Mouse (Mus musculus): Measurements from ENCODE around the gene Bsx.

Gene Bsx

DNA sequence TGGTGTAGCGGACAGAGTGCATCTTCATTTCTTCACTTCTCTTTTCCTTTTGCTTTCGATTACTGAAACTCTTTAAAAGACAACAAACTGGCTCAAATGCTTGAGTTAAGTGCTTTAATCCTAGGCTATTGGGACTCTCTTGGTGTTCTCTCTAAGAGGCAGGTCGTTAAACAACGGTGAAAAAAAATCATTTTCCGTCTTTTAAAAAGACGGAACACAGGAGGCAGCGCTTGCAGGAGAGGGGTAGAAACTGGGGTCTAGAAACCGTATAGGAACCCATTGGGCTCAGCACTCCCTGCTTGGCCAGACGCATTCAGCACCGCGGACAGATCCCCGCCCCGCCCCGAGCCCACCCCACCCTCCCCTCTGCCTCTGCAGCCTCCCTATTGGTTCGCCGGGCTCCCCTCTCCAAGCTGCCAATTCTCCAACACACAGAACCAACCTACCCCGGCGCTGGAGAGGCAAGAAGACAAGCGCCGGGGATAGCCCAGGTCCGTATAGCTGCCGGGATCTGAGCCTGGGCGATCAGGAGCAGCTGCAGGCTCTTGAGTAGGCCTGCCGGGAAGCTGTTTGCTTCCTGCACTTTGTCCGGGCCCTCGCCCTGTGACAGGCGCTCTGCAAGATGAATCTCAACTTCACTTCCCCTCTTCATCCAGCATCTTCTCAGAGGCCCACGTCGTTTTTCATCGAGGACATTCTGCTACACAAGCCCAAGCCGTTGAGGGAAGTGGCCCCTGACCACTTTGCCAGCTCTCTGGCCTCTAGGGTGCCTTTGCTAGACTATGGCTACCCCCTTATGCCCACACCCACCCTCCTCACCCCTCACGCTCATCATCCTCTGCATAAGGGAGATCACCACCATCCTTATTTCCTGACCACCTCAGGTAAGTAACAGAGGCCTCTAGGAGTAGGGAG is at the start of gene Bsx:
Bsx (plus strand) TSS at position 572 of the 915 bp plus-strand sequence.
- DNase-seq (ENCODE audit: low spot score in 2 of 2), result peak; percentile 7 to 54

DNA sequence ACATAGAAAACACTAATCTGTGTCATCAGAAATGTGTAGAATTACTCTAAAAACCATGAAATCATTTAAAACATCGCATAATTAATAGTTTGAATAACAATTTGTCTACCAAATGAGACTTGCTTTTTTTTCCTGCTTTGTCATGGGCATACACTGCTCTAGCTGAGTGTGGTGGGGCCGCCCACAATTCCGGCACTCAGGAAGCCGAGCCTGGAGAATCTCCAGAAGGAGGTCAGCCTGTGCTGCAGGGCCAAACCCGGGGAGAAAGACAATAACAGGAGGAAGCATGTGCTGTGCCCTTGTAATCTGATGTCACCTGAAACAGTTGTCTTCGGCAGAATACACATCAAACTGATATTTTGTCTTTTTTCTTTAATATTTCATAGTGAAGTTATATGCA is 48.3 kb upstream of the Bsx start:
- no peak for DNase-seq (ENCODE audit: low spot score in 2 of 2)

- DNase-seq (ENCODE audit: low spot score in 2 of 2), result no peak
These were observed 46.6 kb upstream of the Bsx start for GRCm38 (mm10) chr9:40827366-40827765.

GRCm38 (mm10) chr9:40834569-40834968 is 39.4 kb upstream of the Bsx start:
- DNase-seq (ENCODE audit: low spot score in 2 of 2), result peak; percentile 54 to 85

- DNase-seq (ENCODE audit: low spot score in 2 of 2), result no peak
These were observed 37.2 kb upstream of the Bsx start for GRCm38 (mm10) chr9:40836681-40837080.

GRCm38 (mm10) chr9:40839662-40840061 is 34.3 kb upstream of the Bsx start:
- DNase-seq (ENCODE audit: low spot score in 2 of 2), result no peak

- no peak for DNase-seq (ENCODE audit: low spot score in 2 of 2)
These were observed 22.4 kb upstream of the Bsx start for GRCm38 (mm10) chr9:40851515-40851914.

DNA sequence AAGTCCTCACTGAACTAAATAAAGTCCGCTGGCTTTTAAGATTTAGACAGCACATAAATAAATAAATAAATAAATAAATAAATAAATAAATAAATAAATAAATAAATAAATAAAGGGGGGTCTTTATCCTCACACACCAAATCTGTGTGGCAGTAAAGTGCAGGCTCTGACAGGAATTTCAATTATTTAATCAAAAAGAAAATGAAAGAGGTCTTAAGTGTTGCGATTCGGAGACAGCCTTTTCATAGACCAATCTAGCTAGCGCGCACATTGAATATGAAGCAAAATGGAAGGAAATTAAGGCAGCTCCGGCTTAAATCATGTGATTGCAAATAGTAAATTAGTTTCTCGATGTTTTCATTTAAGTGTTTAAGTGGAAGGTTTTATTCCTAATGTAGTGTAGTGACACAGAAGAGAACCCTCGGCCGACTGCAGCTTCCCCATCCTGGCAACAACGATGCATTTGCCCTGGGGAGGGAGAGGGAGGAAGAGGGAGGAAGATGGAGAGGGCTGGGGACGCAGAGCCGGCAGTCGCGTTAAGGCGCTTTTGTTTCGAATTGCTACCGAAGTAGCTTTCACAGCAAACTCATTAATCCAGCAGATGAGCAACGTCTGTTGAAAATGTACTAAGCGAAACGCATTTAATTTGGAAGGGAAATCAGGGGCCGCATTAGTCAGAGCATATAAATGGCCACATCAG is 15.3 kb upstream of the Bsx start:
- no peak for DNase-seq (ENCODE audit: low spot score in 2 of 2)

DNA sequence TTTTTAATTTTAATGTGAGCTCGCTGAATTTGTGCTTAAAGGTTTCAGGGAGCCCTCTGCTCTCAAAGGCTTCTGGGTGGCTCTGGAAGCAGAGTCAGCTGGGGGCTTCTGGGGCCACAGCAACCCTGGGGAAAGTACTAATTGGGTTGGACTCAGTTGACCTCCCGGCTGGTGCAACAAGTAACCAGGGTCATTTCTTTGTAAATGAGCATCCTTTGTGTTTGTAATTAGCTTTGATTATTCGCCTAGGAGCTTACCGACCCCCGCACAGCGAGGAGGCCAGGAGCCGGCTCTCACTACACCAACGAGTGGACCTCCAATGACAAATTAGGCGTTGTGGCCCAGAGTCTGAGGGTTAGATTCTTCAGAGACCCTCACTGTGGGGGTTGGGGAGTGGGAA is 14.7 kb upstream of the Bsx start:
- no peak for DNase-seq (ENCODE audit: low spot score in 2 of 2)

DNA sequence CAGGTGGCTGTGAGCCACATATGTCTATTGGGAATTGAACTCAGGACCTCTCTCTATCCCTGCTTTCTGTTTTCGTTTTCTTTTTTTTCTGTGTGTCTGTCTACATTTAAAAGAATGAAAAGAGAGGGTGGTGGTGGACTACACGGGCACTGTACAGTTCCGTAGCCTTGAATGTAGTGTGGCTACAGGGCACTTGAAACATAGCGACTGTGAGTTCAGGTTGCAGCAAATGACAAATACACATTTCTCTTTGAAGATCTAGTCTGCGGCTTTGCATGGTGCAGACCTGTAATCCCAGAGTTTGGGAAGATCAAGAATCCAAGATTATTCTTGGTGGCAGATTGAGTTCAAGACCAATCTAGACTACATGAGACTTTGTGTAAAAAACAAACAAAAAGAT is 3.6 kb upstream of the Bsx start:
- DNase-seq (ENCODE audit: low spot score in 2 of 2), result no peak

GRCm38 (mm10) chr9:40871369-40872155 is 2.4 kb upstream of the Bsx start:
- DNase-seq (ENCODE audit: low spot score in 2 of 2), result no peak

DNA sequence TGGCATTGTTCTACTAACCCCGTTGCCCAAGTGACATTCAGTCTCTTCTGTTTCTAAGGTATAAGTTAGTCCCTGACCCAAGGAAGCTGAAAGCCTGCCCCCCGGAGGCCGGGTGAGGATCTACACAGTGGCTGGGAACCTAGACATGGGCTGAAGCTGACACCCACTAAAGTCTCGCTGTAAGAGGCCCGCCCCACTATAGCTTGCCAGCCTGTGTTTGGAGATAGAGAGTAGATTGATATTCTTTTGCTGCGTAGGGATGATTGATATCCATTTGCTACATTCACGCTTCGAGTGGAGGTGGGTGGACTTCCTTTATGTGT is 1.8 kb upstream of the Bsx start:
- peak in 1 of 2 experiments; percentile 45 for DNase-seq (ENCODE audit: low spot score in 2 of 2)

- no peak for DNase-seq (ENCODE audit: low spot score in 2 of 2)
These were observed 1.0 kb downstream of the Bsx start for GRCm38 (mm10) chr9:40874961-40875360.

GRCm38 (mm10) chr9:40875431-40875830 is 1.5 kb downstream of the Bsx start:
- no peak for DNase-seq (ENCODE audit: low spot score in 2 of 2)

DNA sequence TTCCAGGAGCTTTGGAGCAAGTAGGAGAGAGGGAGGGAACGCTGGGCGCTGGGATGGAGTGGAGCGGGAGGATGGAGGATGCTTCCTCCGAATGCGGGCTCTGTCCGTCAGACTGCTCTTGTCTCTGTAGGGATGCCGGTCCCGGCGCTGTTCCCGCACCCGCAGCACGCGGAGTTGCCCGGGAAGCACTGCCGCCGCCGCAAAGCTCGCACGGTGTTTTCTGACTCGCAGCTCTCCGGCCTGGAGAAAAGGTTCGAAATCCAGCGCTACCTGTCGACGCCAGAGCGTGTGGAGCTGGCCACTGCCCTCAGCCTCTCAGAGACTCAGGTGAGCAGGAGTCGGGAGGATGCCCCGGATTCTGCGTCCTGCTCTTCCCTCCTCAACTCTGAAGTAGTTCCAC is 2.2 kb downstream of the Bsx start:
- no peak for DNase-seq (ENCODE audit: low spot score in 2 of 2)

- DNase-seq (ENCODE audit: low spot score in 2 of 2), result no peak
These were observed 2.8 kb downstream of the Bsx start for GRCm38 (mm10) chr9:40876693-40877092.

DNA sequence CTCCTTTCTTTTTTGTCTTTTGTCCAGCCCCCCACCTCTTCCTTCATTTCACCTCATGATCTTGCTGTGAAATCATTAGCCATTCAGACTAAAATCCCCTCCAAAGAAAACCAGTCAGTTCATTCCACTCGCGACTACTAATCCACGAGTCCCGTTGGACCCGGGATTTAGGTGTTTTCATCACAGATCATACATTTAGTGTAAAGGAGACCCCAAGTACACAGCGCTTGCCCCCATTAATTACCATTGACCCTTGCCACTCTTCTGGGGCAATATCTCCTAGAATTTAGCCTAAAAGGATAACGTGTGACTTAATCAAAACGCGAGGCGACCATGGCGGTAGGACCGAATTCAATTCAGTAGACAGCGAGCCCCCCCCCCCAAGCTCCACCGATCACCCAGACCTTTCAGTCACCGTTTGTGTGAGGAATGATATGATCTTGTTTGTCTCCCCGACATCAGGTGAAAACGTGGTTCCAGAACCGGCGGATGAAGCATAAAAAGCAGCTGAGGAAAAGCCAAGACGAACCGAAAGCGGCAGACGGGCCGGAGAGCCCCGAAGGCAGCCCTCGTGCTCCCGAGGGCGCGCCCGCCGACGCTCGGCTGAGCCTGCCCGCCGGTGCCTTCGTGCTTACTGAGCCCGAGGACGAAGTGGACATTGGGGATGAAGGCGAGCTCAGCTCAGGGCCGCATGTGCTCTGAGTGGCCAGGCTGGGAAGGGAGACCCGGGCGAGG is 3.4 kb downstream of the Bsx start:
- DNase-seq (ENCODE audit: low spot score in 2 of 2), result no peak

- no peak for DNase-seq (ENCODE audit: low spot score in 2 of 2)
These were observed 3.9 kb downstream of the Bsx start for GRCm38 (mm10) chr9:40877881-40878235.

- DNase-seq (ENCODE audit: low spot score in 2 of 2), result no peak
These were observed 4.5 kb downstream of the Bsx start for GRCm38 (mm10) chr9:40878291-40878945.

DNA sequence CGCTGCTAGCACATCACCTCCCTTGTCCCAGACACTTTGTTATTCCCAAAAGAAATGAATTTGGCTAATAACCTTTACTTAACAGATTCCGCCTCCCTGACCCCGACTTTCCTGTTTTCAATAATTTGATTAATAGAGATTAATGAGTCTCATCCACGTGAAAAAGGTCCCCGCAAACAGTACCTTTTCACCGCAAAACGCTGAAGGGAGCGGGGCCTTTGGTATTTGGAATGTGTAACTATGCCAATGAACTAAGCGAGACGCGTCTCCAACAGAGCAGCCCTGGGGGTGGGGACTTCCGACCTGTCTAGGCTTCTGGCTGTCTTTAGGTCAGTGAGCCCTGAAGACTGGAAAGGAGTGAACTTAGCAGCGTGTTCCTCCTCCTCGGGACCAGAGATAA is 5.1 kb downstream of the Bsx start:
- no peak for DNase-seq (ENCODE audit: low spot score in 2 of 2)

DNA sequence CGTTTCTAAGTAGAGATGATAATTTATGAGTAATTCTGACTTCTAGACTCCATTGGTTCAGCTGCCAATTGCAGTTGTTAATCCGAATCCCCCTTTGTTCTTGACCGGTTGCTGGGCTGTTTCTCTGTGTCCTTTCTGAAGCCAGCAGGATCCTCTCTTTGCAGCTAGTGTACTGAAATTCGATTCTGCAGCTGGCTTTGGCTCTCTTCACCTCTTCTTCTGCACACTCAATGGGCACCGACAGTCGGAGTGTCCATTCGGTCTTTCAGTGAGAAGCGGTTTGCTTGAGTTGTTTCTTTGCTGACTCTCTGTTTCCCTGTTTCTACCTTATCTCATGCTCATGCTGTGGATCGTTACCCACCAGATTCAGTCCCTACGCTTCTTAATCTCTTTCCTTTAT is 11.7 kb downstream of the Bsx start:
- no peak for DNase-seq (ENCODE audit: low spot score in 2 of 2)

All from spleen, postnatal 10 days (tissue).